Mouse (Mus musculus) lung, postnatal 0 days (tissue): ENCODE measurements around the gene Cln5.

Experiments
- CTCF ChIP-seq: IDR thresholded peaks from 2 replicates; pipeline ENCODE4 v1.5.1; 2016; ENCODE audit warnings: antibody characterized with exemption, mild to moderate bottlenecking
- EP300 ChIP-seq: IDR thresholded peaks from 2 replicates; pipeline ENCODE4 v1.6.1; 2016; ENCODE audit warnings: antibody characterized with exemption, mild to moderate bottlenecking, control low read depth

- no peak for TF ChIP-seq CTCF
- no peak for TF ChIP-seq EP300
These were observed 28.2 kb downstream of the Cln5 start for GRCm38 (mm10) chr14:103098213-103098586.
